Mouse (Mus musculus) heart, adult 9 months (tissue): ENCODE measurements around the gene Itgbl1.
A peak's percentile ranks its signal among the peaks of the same experiment; 100 is the strongest.
"Not testable (repeated sequence)": the region's sequence is repeated elsewhere in the genome, so short reads cannot be mapped to it uniquely, and the experiment has no call there.

Source experiments
- DNase-seq, 2 experiments: peaks; one replicate each; pipeline ENCODE4 v3.0.0; 2022; ENCODE audit warnings: low spot score in 2 of 2

Itgbl1 gene

GRCm38 (mm10) chr14:123659921-123660385 is at the start of gene Itgbl1:
Itgbl1 (plus strand) TSS chr14:123659971.
- DNase-seq, result peak; percentile 16 to 25

DNA sequence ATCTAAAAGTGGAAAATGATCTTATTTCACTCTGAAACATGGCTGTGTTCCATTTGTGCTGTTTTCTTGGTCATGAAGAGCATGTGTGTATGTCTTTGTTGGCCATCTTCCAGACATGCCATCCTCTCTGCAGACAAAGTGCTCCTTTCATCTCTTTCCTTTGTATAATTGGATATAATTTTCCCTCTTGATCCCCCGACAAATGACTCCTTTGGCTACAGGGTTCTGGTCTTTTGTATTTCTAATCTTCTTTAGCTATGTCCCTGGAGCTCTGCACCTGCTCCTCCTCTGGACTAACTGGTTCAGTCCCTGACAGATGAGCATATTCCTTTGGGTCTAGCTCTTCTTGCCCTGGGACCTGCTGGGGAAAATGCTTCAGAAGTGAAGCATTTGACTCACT is 36.8 kb upstream of the Itgbl1 start:
- DNase-seq, result no peak

DNA sequence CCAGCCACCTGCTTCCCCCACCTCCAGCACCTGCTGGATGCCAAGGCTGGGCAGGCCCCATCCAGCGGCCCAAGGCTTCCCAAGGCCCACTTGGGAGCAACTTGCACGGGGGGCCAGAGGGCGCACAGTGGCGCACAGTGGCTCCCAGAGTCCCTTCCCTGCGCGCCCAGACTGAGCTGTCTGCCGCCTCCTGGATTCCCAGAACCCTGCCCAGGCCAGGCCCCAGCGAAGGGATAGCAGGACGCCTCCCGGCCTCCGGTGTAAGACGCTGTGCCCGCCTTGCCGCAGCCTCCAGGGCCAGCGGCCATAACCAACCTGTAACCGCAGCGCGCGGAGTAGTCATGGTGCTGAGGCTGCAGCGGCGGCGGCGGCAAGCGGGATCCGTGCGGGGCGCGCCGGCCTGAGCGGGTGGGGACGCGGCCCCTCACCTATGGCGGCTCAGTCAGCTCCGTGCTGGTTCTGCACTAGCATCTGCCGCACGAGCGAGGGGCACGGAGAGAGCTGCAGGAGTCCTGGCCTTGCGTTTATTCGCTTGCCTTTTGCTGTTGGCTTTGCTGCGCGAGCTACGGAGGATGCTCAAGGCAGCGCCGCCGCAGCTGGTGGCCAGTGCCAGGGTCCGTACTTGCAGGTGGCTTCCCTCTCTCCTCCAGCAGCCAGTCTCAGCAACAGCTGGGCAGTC is 33.1 kb upstream of the Itgbl1 start, which contains the start of gene Nalcn:
Nalcn (minus strand) TSS at position 644 of the 679 bp plus-strand sequence.
- peak in 1 of 2 experiments; percentile 2 for DNase-seq

DNA sequence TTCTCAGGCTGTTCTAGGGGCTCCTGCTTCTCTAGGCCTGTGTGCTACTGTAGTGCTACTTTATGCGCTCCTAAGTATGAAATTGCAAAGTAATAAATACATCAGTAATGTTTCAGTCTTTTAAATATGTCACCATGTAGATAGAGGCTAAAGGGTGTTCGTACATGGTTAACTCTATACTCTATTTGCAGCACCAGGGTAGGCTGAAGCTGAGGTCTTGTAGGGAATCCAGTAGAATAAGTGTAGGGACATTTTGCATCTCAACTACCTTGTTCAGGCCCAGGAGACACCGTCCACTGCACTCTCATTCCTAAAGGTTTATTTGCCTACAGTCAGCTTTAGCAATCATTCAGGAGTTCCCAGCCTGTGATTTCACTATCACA is 32.6 kb upstream of the Itgbl1 start:
- DNase-seq, result no peak

- DNase-seq, result peak; percentile 20 to 31
These were observed 1.3 kb downstream of the Itgbl1 start for GRCm38 (mm10) chr14:123661091-123661491.

- no peak for DNase-seq
These were observed 2.6 kb downstream of the Itgbl1 start for GRCm38 (mm10) chr14:123662386-123662785.

DNA sequence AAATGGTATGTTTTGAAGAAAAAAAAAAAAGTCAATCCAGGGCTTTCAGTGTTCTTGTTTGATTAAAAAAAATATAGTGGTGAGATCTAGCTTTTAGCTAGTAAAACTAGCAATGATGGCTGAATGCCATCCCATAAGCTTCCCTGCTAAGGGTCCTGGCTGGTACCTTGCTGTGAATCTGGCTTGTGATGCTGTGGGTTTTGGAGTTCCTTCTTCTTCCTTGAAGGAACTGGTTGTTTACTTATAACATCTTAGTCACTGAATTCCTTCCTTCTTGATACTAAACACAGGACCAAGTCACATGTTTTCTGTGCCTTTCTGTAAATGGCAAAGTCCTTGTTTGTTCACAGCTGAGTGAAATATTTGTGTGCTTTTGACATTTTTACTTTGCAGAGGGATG is 3.4 kb downstream of the Itgbl1 start:
- DNase-seq, result no peak

- DNase-seq, result no peak
These were observed 4.7 kb downstream of the Itgbl1 start for GRCm38 (mm10) chr14:123664451-123664850.

DNA sequence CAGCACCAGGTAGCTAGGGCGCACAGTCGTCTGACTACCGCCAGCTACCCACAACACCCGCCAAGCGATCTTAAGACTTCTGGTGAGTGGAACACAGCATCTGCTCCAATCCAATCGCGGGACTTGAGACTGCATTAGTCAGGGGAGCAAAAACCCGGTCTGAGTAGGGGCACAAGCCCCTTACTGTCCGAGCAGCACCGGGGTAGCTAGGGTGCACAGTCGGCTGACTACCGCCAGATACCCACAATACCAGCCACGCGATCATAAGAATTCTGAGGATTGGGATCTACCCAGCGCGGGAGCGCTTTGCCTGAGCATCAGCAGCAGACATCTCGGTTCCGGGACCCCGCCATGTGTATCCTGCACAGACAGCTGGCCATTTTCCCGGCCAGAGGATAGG is 11.3 kb downstream of the Itgbl1 start:
- not testable (repeated sequence) for DNase-seq

GRCm38 (mm10) chr14:123678091-123678490 is 18.3 kb downstream of the Itgbl1 start:
- DNase-seq, result no peak

DNA sequence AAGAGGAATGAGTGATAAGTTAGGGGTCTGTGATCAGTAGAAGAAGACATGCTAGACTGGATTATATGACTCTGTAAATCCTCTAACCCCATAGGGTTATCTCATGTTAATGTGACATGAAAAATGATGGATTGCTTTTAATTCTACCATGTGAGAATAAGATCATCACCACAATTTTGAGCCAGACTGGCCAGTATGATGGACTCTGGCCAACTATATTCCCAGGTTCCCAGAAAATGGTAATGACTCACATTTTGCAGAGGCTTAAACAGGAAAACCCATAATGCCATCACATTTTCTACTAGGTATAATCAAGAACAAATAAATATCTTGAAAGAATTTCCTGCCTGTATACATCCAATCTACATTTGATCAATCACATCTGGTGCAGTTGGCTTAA is 55.0 kb downstream of the Itgbl1 start:
- no peak for DNase-seq

DNA sequence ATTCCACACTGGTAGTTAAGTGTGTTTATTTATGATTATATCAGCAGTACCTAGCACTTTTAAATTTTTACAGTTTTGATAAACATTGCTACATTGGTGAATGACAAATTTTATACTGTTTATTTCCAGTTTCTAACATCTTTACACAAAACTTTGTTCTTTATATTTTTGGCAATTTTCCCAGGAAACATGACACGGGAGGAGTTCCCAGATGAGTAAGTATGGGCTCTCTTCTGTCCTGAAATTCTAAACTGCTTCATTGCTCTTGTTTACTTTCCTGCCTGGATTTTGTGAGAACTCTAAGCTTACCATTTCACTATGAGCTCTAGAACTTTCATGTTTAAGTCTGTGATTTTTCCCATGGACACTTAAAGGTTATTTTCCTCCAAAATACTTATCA is 82.3 kb downstream of the Itgbl1 start:
- DNase-seq, result no peak

GRCm38 (mm10) chr14:123751017-123751416 is 91.2 kb downstream of the Itgbl1 start:
- DNase-seq, result no peak

DNA sequence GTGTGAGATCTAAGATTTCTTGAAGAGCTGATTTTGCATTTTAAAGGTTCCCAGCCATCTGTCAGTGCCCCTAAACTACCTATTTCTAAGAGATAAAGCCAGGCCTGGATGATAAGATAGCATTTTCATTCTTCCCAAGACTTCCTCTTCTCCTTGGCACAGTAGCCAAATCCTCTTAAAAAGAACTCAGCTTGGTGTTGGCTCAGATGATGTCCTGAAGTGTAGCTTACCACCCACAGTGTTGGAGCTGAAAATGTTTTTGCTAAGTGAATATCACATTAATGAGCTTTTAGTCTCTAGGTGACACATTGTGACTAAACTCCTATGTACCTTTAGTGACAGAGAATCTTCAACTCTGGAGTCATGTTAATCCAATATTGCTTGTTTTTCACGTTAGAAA is 99.8 kb downstream of the Itgbl1 start:
- DNase-seq, result no peak

DNA sequence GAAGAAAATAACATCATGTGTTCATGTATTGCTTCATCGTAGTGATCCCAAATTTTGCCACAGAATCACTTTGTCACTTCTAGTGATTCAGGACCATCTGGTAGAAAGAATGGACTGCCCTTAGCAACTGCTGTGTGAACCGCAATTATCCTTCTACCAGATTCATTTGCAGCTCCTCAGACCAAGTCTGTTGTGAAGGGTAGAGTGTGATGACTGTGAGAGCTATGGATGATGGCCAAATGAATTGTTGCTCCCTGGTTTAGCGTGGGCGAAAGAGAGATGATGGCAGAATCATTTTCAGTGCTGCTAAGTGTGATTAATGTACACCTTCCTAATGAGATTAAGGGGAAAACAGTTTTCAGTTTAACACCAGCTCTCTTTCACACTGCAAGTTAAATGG is 100.3 kb downstream of the Itgbl1 start:
- no peak for DNase-seq

DNA sequence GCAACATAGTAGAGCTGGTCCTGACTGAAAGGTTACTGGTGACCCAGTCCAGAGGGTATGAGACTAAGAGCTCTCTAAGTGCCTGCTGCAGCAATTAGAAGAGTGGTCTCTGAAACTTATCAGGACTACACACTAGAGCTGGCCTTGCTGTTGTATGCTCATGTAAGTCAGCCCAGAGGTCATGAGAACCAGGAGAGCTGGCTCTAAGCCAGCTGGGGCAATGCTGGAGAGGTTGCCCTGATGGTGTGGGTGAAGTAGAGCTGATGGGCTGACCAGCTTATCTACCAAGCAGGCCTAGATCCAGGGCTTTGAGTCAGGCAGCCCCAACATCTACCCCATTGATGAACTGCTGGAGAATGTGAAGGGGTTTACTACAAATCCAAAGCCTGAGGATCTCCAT is 142.0 kb downstream of the Itgbl1 start:
- peak in 1 of 2 experiments; percentile 1 for DNase-seq

DNA sequence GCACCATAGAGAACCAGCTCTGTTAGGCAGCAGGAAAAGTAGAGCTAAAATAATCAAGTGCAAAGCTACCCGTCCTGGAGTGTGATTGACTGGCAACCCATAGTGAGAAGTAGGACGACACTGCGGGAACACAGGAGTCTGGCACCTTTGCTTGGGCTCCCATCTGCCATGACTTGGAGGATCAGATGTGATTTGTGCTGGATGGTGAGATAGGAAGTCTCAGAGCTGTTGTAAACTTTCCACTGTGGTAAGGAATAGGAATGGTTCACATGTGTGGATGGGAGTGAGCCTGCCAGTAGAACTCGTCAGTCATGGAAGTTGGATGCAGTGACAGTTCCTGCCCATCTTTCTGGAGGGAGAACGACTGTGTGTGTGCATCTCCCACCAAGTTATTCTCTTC is 177.9 kb downstream of the Itgbl1 start:
- no peak for DNase-seq

DNA sequence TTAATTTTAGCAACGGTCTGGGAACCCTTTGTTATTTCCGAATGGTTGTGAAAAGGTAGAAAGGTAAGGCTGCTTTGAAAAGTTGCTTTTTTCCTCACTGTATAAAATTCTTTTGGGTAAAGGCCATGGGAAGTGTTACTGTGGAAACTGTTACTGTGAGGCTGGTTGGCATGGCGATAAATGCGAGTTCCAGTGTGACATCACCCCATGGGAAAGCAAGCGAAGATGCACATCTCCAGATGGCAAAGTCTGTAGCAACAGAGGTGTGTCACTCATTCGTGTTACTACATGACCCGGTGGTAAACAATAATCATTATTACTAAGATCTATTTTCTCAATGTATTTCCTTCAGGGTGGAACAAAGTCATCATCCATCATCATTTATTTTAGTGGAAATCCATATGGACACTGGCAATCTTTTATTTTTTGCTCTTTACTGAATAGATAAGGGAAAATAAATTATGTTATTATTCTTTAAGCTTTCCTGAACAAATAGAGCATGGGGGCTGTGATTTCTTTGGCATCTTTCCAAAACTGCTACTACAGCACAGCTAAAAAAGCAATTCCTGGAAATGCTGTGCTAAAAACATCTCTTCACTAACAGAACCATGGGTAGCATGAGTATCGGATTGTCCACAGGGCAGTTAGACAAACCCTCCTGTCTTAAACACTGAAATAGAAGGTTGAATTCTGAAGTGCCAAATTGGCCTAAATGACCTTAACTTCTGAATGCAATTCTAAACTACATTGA is 184.1 kb downstream of the Itgbl1 start:
- DNase-seq, result no peak

GRCm38 (mm10) chr14:123864531-123864930 is 204.8 kb downstream of the Itgbl1 start:
- no peak for DNase-seq

- no peak for DNase-seq
These were observed 206.3 kb downstream of the Itgbl1 start for GRCm38 (mm10) chr14:123865779-123866726.

DNA sequence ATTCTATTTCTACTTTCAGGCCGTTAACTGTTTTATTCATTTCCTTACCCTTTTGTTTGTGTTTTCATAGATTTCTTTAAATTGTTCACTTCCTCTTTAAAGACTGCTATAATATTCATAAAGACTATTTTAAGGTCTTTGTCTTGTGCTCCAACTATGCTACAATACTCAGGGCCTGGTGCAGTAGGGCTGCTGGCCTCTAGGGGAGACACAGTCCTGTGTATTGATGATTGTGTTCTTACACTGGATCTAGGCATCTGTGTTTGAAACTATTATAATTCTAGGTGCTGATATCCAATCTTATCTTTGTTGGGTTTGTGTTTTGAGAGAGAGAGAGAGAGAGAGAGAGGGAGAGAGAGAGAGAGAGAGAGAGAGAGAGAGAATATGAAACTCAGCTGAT is 268.1 kb downstream of the Itgbl1 start:
- no peak for DNase-seq

GRCm38 (mm10) chr14:123966531-123966930 is 306.8 kb downstream of the Itgbl1 start:
- no peak for DNase-seq
